Mouse (Mus musculus) ovary, postnatal 10 days (tissue): ENCODE measurements around the gene Morn5.

Source experiments
- DNase-seq: peaks from one replicate; pipeline ENCODE4 v3.0.0; 2022; ENCODE audit warnings: low spot score

Gene Morn5

DNA sequence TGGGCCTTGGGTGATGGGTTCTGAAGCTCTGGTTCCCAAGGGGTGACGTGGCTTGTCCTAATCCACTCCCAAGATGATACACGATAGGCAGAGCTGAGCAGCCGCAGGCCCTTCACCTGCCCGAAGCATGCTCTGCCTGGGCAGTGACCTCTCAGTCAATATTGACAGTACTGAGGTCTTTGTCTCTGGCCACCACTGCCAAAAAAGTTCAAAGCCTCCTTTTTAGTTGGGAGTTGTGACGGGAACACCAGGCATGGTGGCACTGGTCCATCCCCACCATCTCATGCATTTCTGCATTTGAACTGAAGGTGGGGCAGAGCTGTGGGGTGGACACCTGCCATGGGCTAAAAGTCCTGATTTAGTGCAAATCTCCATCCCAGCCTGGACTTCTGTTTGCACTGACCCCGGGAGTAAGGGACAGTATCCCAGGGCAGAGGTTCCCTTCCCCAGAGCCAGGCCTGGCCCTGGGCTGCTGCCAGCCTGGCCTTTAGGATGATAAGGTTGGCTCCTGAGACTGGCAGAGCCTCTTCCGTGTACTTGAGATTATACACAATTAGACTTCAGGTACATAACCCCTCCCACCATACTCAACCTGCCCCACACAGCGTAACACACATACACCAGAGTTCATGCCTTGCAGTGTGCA lies 22.5 kb downstream of the Morn5 start:
- DNase-seq: no peak

DNA sequence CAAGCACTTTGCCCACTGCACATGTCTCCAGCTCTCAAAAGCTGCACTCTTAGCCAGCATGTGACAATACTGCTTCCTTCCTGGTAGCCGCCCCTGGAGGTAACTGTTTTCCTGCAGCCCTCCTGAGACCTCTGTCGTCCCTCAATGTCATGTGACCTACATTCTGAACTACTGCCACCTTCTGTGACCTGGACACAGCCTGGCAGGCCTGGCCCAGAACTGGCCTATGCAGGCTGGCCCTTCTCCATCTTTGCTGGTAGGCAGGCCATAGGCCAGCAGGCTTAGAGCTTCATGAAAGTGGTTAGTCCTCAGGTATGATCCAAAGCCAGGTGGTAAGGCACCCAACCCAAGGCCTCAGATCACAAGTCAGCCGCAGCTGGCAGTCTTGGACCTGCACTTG lies 24.5 kb downstream of the Morn5 start:
- DNase-seq: no peak

DNA sequence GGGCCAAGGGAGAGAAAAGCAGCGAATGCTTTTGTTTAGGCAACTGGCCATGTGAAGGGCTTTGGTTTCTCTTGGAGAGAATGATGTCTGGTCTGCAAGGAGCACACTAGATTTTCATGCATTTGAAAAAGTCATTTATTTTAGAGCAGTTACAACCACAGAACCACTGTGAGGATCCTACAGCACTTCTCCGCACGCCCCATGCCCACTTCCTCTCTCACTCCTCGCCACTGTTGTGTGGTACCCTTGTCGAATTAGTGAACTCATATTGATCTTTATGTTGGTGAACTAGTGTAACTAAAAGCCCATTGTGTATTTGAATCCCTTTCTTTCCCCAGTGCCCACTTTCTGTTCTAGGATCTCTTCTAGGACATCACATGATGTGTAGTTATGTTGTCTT lies 26.0 kb downstream of the Morn5 start:
- no peak for DNase-seq

DNA sequence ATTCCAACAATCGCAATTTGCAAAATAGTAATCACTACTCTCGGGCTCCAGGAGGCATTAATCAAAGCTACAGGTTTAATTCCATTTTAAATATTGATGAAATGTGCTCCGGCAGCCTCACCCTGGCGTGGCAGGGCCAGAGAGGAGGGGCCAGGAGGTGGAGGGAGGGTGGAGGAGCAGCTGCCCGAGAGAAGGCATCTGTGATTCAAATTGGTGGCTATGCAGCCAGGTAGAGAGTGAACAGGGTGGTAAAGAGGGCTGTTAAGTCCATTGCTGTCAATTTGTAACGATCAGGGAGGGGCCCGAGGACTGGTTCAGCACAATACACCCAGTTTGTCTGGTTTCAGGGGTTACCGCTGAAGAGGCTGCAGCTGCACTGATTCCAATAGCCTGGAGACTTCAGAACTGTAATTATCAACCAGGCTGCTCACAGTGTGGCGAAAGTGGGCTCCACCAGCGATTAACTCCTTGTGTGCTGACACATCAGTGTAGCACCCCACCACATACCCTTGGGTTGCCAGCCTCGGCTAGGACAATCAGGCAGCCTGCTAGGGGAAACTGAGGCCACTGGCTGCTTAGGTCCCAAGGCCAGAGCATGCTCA lies 28.0 kb downstream of the Morn5 start:
- no peak for DNase-seq

DNA sequence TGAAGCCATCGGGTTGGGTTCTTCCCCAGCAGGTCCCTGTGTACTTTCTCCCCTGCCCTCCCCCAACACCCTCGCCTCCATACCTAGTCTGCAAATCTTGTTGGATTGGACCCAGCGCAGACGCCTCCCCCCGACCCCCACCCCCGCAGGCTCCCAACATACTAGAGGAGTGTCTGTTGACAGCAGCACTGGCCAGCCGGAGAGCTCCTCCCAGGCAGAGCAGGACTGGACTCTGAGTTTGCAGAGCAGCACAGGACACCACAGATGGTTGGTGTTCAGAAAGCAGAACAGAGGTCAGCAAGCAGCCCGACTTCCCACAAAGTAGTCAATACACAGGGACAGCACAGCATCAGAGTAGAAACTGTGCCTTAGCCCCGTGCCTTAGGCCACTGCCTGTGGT lies 32.2 kb downstream of the Morn5 start:
- DNase-seq: no peak

DNA sequence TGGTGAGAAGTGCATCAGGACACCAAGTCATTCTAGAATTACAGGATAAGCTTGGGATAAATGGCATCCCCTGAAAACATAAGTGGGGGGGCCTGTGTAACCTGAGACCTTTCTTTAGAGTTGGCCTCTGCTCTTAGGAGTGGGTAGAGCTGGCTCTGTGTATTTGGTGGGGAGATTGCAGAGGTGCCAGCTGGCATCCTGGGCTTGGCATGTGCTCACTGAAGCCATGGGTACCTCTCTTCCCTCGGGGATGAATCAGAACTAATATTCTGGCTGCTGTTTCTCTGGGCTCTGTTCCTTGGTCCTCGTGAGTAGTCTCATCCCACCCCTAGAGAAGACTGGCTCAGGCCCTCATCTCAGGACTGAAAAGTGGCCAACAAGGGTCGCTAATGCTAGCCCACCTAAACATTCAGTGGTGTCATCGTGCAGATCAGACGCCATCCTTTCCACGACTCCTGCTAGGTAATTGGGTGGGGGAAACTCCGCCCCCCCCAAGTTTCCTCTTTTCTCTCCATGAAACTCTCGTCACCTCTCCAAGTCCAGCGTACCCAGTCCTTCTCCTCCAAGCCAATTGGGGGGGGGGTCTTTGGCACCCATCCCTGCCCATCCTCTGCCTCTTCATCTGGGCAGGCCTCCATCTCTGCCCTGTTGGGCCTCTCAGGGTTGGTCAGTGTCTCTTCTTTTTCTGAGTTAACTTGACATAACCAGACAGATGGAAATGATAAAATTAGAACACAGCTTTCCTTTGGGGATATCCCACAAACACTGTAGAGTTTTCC lies 33.7 kb downstream of the Morn5 start:
- DNase-seq: no peak

DNA sequence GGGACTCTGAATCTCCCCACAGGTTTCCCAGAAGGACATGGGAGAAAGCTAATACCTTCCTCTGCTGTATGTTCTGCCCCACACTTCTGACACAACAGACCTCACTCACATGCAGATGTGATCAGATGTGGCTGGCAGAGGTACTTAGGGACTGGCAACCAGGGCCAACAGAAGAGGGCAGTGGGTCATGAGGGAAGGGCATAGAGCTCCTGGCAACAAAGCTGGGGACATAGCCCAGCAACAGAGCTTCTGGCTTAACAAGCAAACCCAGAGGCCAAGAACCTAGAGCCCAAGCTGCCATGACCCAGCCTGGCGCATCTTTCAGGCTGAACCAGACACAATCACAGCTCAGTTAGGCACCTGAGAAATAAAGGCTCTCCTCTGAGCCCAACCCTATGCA lies 35.8 kb downstream of the Morn5 start:
- no peak for DNase-seq

DNA sequence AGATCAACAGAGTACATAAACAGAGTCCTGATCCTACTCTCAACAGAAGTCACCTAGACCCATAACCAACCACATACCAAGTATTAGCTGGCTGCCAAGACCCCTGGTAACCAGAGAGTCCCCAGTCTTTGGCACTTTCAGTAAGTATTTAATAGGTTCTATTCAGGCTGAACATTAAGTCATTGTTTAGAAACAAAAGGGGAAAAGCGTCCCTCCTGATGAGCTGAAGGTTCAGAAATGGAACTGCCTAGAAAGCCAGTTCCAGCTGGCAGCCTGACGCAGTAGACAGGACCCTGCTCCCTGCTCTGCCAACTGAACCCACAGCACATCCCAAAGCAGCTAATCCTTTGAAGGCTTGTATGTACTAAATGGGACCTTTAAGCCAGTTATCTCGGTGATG lies 39.9 kb downstream of the Morn5 start:
- DNase-seq: no peak

DNA sequence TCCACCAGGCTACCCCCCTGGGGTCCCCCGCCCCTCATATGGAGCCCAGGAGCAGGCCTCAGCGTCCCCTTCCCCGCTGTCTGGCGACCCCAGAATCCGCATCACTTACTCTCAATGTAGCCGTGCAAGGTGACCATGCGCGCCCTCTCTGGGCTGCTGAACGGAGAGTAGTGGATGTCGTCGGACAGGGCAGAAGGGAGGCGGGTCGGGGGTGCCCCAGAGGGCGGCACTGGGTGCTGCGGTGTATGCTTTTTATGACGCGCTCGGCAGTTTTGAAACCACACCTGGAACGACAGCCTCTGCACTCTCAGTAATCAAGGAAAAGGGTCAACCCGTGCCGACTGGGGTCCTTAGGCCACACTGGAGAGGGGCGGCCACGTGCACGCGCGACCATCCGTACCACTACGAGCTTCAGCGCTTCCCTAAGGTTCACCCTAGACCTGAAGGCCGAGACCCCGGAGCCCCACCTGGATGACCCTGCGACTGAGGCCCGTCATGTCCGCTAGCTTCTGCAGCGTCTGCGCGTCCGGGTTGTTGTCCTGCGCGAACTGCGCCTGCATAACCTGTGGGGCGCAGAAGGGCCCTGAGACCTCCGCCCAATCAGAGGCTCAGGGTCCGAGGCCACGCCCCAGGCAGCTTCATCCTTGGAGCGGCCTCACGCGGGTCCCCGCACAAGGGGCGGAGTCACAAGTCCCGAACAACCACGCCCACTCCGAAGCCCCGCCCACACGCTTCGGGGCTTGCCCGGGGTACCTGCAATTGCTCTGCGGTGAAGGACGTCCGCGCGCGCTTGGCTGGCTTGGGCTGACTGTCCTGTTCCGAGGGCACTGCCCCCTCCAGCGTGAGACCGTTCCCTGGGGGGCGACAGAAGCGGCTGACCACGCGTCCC lies 41.8 kb downstream of the Morn5 start:
- DNase-seq: no peak

DNA sequence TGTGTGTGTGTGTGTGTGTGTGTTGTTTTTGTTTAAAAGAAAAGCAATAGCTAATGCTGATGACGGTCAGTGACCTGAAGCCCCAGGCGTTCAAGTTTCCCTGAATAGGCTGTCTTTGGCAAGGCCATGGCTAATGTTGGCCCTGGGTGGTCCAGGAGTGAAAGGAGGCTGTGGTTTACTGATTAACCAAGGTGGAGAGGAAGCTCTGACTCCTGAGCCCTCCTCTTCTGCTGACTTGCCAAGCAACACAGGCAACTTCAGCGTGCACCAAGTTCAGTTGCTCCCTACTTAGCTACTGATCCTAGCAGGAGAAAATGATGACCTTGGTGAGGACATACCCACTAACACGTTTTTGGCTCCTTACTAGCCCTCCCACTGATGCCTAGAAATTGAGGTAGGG lies 43.5 kb downstream of the Morn5 start:
- DNase-seq: no peak

DNA sequence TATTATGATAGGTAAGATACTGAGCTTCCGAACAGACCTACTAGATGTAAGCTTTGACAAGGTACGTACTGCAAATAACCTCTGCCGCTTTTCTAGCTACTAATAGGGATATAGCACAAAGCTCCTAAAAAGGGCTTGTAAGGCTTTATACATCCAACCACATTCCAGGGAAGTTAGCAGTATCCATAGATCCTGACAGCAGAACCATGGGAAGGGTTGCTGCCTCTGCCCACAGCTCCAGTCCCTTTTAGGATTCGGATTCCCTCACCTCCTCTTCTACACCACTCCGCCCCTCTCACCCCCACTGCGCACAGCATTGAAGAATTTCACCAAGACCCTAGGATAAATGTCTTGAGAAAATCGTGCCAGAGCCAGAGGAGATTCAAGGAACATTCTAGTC lies 44.0 kb downstream of the Morn5 start:
- DNase-seq: no peak

DNA sequence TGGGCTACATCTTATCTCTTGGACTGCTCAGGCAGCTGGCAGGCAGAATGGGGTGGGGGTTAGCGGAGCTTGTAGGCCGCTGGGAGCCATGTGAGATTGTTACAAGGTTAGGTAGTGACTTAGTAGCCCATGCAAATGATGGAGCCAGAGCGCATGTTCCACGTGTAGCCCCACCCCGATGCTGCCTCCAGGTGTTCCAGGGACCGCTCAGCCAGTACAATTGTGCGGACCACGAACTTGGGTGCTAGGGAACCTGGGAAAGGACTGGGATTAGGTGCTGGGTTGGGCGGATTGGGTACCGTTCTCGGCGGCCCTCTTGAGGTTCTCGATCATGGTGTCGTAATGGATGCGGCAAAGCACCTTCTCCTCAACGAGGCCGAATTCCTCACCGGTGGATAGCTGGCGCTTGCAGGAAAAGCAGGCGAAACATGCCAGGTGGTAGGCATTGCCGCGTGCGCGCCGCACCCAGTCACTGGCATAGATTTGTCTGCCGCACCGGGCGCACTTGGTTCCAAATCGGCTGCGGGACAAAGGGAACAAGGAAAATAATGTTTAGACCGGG lies 44.7 kb downstream of the Morn5 start:
- no peak for DNase-seq

DNA sequence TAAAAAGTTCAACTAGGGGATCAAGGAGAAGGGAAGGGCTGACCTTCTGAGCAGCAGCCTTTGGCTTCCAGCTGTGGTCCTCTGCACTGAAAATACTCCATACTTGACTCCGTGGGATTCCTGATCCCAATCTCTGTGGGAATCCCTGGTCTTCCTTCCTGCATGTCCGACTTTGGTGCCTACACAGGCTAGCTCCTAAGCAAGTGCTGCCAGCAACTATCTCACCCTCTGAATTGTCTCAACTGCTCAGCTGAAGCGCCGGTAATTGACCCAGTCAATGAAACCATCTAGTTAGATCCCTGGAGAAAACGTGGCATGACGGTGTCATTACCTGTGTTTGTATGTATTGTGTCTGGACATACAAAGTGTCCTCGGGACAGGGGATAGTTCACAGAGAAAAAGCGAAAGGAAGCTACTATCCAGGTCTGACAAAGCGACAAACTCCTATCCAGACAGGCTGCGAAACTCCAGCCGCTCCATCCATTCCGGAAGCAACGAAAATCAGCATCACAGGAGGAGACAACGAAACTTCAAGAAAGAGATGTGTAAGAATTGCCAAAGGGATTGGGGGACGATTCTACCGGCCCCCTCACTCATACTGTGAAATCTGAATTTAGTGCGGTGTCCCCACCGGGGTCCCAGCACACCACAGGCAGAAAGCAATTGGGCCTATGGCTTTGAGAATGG lies 48.0 kb downstream of the Morn5 start:
- no peak for DNase-seq

DNA sequence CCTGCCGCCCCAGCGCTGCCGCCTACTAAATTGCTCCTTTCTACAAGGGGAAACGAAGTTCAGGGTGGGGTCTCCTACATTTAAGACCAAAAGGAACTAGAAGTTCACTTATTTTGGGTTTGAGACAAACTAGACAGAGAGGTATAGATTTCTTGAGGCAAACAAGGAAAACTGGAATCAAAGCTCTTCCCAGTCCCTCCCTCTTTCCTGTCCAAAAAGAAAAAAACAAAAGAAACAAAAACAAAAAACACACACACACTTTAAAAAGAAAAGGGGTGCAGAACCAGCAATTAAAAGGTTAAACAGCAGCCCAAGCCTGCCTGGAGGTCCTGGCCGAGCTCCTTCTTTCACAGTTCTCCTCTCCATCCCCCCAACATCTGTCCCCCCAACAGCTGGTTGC lies 48.8 kb downstream of the Morn5 start:
- DNase-seq: no peak

DNA sequence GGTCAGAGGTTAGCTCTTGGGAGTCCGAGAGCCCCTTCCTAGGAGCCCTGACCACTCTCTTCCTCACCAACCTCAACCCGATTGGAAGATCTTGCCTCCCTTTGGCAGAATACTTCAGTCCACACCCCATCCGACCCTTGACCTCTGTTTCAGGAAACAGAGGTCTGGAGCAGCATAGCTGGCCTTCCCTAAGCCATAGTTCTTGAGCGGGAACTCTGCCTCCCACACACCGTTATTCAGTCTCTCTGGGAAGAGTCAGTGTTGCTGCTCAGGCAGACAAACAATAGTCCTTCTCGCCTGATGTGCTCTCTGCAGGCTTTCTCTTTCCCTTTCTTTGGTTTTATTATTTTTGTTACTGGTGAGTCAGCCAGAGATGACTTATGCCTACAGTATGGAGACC lies 50.5 kb downstream of the Morn5 start:
- DNase-seq: no peak

DNA sequence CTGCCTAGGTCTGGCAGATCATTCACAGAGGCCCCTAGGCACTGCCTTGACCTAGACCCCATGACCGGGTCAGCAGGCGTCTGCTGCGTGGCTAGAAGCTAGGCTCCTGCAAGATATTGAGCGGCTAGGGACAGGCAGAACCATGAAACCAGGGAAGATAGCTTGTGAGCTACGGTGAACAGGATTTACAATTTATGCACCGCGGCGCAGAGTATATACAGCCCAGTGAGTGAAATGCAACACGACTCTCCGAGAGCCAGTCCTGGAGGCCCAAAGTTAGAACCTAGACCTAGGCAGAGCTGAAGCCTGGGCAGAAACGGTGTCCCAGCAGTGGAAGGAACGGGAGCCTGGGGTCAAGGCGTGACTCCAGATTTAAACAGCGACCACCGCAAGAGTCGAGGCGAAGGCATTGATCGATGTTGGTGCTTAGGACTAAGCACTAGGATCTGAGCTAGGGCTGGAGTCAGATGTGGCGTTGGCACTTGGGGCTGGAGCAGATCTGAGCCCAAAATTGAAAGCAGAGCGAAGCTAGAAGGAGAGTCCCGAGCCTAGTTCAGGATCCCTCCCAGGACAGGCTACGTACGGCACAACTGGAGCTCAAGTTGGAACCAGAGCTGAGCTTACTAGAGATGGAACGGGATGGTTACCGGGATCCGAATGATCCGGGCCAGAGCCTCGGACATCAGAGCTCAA lies 52.8 kb downstream of the Morn5 start:
- DNase-seq: no peak

DNA sequence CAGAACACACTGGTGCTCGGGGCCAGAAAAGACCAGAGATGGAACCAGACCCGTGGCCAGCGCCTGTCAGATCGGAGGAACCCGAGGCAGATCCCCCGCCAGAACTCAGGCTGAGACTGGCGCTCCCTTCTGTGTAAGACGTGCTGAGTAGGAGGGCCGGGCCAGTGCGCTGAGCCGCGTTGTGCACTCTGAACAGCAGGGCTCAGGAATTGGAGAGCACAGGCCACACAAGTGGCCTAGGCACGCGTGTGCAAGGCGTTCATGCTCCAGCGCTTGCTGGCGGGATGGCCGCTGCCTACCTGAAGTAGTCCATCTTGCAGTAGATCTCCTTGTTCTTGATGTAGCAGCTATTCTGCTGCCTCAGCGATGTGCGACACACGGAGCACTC lies 53.3 kb downstream of the Morn5 start:
- no peak for DNase-seq

DNA sequence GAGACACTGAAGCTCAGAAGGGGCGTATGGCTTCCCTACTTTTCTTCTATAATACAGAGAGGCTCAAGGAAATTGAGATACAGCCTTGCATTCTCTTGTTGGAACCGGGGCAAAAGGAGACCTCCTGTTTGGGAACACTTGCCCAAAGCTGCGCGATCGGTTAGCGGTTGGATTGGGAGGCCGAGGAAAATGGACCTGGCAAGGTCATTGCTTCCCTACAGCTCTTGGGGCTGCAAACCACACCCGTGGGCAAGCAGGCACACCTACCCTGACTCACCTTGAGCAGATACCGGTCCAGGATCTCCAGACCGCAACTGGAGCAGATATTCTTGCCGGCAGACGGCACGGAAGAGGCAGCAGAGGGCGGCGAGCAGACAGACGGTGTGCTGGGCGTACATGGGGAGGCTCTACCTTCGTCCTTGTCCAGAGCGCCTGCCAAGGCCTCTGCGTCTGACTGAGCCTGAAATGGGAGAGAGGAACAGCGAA lies 53.9 kb downstream of the Morn5 start:
- DNase-seq: no peak

DNA sequence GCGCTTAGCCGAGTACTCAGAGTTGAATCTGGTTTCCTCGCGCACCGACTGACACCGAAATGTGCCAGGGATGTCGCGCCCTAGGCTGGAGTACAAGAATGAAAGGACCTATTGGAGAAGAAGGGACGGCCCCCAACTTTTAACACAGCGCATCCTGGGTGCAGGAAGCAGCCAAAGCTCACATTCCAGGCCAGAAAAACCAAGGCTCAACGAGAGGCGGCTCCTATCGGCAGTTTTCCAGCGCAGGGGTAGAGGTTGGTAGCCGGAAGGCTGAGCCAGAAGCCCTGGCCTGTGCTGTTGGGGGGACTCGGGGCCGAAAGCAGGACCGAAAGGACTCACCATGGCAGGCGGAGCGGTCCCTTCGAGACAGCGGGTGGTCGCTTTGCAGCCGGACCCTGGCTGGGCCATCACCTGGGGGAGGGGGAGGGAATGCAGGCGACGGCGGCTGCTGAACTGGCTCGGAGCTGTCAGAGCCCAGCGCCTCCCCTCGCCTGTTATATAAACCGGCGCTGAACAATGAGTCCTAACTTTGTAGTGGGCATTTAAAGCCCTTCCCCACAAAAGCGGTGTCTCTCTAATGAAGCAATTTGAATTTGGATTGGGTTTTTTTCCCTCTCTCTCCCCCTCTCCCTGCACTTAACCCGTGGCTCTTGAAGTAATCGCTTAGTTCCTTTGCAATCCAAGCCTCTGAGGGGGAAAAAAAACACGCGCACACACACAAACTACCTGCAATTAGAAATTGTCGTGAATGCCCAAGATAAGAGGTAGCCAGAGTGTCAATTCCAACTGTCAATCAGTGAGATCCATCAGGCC lies 54.5 kb downstream of the Morn5 start:
- DNase-seq: no peak

DNA sequence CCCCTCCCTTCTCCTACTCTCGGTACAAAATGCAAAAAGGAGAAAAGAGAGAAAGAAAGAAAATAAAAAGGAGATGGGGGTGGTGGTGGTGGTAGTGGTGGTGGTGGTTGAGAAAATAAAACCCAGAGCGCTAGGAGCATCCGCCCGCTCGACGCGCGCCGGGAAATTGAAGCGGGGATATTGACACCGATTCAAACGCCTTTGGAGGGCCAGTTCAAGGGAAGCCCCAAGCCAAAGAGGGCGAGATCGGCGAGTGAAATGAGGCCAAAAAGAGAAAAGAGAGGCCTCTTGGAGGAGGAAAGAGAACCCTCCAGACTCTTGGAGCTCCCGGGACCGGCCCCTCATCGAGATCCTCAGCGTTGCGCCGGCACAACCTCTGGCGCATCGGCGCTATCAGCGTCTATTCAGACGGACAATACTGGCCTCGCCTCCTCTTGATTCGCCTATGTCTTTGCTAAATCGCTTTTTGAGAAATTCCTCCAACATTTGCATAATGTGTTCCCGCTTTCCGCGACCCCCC lies 55.2 kb downstream of the Morn5 start:
- DNase-seq: no peak
